Mouse (Mus musculus) heart, embryonic 10.5 days (tissue): ENCODE results near the gene Phc1. TPM values are rescaled to one million over a fixed set of nuclear protein-coding genes. Genes with fewer than 3 reads are reported as not detected.
"Not testable (repeated sequence)": the region's sequence is repeated elsewhere in the genome, so short reads cannot be mapped to it uniquely, and the experiment has no call there.

Experiments used
- DNase-seq: peaks from one replicate; pipeline ENCODE4 v3.0.0-alpha.2; 2017; ENCODE audit warnings: low spot score
- H3K27ac ChIP-seq: fragments of 300-500 bp; sonication (generic); 2 replicates; pipeline ENCODE4 v1.5.1; 2016; ENCODE audit warnings: mild to moderate bottlenecking
- H3K27me3 ChIP-seq: fragments of 300-500 bp; sonication (generic); 2 replicates; pipeline ENCODE4 v1.6.1; 2016; ENCODE audit warnings: mild to moderate bottlenecking; ENCODE audit not compliant: poor library complexity, insufficient read depth, severe bottlenecking
- H3K36me3 ChIP-seq: fragments of 300-500 bp; sonication (generic); 2 replicates; pipeline ENCODE4 v1.6.1; 2016; ENCODE audit warnings: mild to moderate bottlenecking, moderate library complexity
- H3K4me1 ChIP-seq: fragments of 300-500 bp; sonication (generic); 2 replicates; pipeline ENCODE4 v1.6.1; 2016; ENCODE audit warnings: mild to moderate bottlenecking
- H3K4me3 ChIP-seq: fragments of 300-500 bp; sonication (generic); 2 replicates; pipeline ENCODE4 v1.5.1; 2016; ENCODE audit warnings: mild to moderate bottlenecking, moderate library complexity
- H3K9me3 ChIP-seq: fragments of 300-500 bp; sonication (generic); 2 replicates; pipeline ENCODE4 v1.6.1; 2016; ENCODE audit warnings: mild to moderate bottlenecking, moderate library complexity
- WGBS: fragments of 180-500 bp; shearing (Covaris S2); methylation state at CpG from one replicate; pipeline ENCODE4 v1.1.7; 2016; 5-methylcytosine and 5-hydroxymethylcytosine counted together
- polyA plus RNA-seq: library from polyadenylated mRNA; unstranded; fragments of >200 nt; fragmentation: Nextera tagmentation; extraction: Ambion mirVana; gene quantifications from 2 replicates; pipeline ENCODE4 v1.2.1, GENCODE M21; 2016

Phc1 gene
- polyA plus RNA-seq, result 15.9 and 21.8 TPM in 2 replicates

GRCm38 (mm10) chr6:122340349-122341000 lies at the start of gene Phc1:
Gene Phc1 (minus strand): TSS chr6:122340561.
- no peaks in the 10 kb centered on the region for H3K9me3 ChIP-seq
- no peak for DNase-seq
- H3K27ac ChIP-seq, result peak within 1 kb of the TSS; percentile 96
- 2% methylated on average over 17 of the region's 17 CpGs for WGBS
- no peaks in the 10 kb centered on the region for H3K27me3 ChIP-seq
- H3K4me1 ChIP-seq, result peaks cover 30% of the 10 kb centered on the region
- peak within 1 kb of the TSS; percentile 85 for H3K4me3 ChIP-seq
- peaks cover 4% of the 10 kb centered on the region; the same call in 1 of the 2 replicates for H3K36me3 ChIP-seq

- DNase-seq, H3K36me3 ChIP-seq, H3K4me3 ChIP-seq, H3K27ac ChIP-seq, H3K27me3 ChIP-seq, H3K9me3 ChIP-seq: not testable (repeated sequence)
- WGBS, result 81% methylated on average over 3 of the region's 3 CpGs
- H3K4me1 ChIP-seq, result peaks cover 38% of the 10 kb centered on the region
These were observed 49.6 kb upstream of the Phc1 start for GRCm38 (mm10) chr6:122389986-122390385.

GRCm38 (mm10) chr6:122387177-122388028 lies 47.0 kb upstream of the Phc1 start:
- not testable (repeated sequence) for H3K4me3 ChIP-seq, H3K27ac ChIP-seq, H3K36me3 ChIP-seq, H3K9me3 ChIP-seq, H3K27me3 ChIP-seq
- peak; percentile 61 for DNase-seq
- WGBS, result 78% methylated on average over 12 of the region's 12 CpGs
- peaks cover 16% of the 10 kb centered on the region for H3K4me1 ChIP-seq

GRCm38 (mm10) chr6:122385724-122386123 lies 45.4 kb upstream of the Phc1 start:
- 67% methylated on average over 5 of the region's 5 CpGs for WGBS
- Histone ChIP-seq H3K4me3 (no peak overlapping the region), H3K27ac (no peak overlapping the region), H3K36me3 (no peaks in the 10 kb centered on the region), H3K27me3 (peaks cover 10% of the 10 kb centered on the region; the same call in 1 of the 2 replicates), H3K9me3 (no peaks in the 10 kb centered on the region), H3K4me1 (peaks cover 3% of the 10 kb centered on the region)
- DNase-seq, result no peak

GRCm38 (mm10) chr6:122384886-122385285 lies 44.5 kb upstream of the Phc1 start:
- H3K4me1 ChIP-seq, result no peaks in the 10 kb centered on the region
- H3K4me3 ChIP-seq, result no peak overlapping the region
- WGBS, result 75% methylated on average over 13 of the region's 13 CpGs
- no peak for DNase-seq
- H3K9me3 ChIP-seq, result no peaks in the 10 kb centered on the region
- no peaks in the 10 kb centered on the region for H3K36me3 ChIP-seq
- H3K27ac ChIP-seq, result no peak overlapping the region
- H3K27me3 ChIP-seq, result peaks cover 10% of the 10 kb centered on the region; the same call in 1 of the 2 replicates

GRCm38 (mm10) chr6:122383211-122383610 lies 42.9 kb upstream of the Phc1 start:
- 69% methylated on average over 5 of the region's 5 CpGs for WGBS
- Histone ChIP-seq H3K27me3 (peaks cover 10% of the 10 kb centered on the region; the same call in 1 of the 2 replicates), H3K9me3 (no peaks in the 10 kb centered on the region), H3K4me1 (no peaks in the 10 kb centered on the region), H3K27ac (no peak overlapping the region), H3K4me3 (no peak overlapping the region), H3K36me3 (no peaks in the 10 kb centered on the region)
- no peak for DNase-seq

- 81% methylated on average over 8 of the region's 8 CpGs for WGBS
- H3K27me3 ChIP-seq, result peaks cover 10% of the 10 kb centered on the region; the same call in 1 of the 2 replicates
- DNase-seq, result no peak
These were observed 41.7 kb upstream of the Phc1 start for GRCm38 (mm10) chr6:122382046-122382445.

GRCm38 (mm10) chr6:122368245-122368644 lies 27.9 kb upstream of the Phc1 start:
- WGBS, result 69% methylated on average over 3 of the region's 3 CpGs
- Histone ChIP-seq H3K27me3 (no peaks in the 10 kb centered on the region), H3K36me3 (no peaks in the 10 kb centered on the region), H3K9me3 (no peaks in the 10 kb centered on the region), H3K27ac (no peak overlapping the region), H3K4me3 (no peak overlapping the region), H3K4me1 (0 out of 2 replicates have a peak, but pooled peaks cover 3% of the 10 kb centered on the region)
- DNase-seq, result no peak

More at GRCm38 (mm10) chr6:122382046-122382445, 41.7 kb upstream of the Phc1 start:
- Histone ChIP-seq H3K4me3 (no peak overlapping the region), H3K4me1 (no peaks in the 10 kb centered on the region), H3K27ac (no peak overlapping the region), H3K9me3 (no peaks in the 10 kb centered on the region), H3K36me3 (no peaks in the 10 kb centered on the region)

- Histone ChIP-seq H3K4me1 (0 out of 2 replicates have a peak, but pooled peaks cover 3% of the 10 kb centered on the region), H3K27me3 (no peaks in the 10 kb centered on the region), H3K27ac (no peak overlapping the region), H3K9me3 (no peaks in the 10 kb centered on the region), H3K4me3 (no peak overlapping the region), H3K36me3 (no peaks in the 10 kb centered on the region)
- WGBS, result 38% methylated on average over 3 of the region's 3 CpGs
- no peak for DNase-seq
These were observed 26.6 kb upstream of the Phc1 start for GRCm38 (mm10) chr6:122366976-122367375.

GRCm38 (mm10) chr6:122366287-122366686 lies 25.9 kb upstream of the Phc1 start:
- H3K4me3 ChIP-seq, result no peak overlapping the region
- H3K27ac ChIP-seq, result no peak overlapping the region
- H3K36me3 ChIP-seq, result no peaks in the 10 kb centered on the region
- no peaks in the 10 kb centered on the region for H3K9me3 ChIP-seq
- whole genome bisulfite sequencing, result 33% methylated on average over 2 of the region's 2 CpGs
- DNase-seq, result no peak
- no peaks in the 10 kb centered on the region for H3K27me3 ChIP-seq
- 0 out of 2 replicates have a peak, but pooled peaks cover 3% of the 10 kb centered on the region for H3K4me1 ChIP-seq

- no peak for DNase-seq
- no peak overlapping the region for H3K27ac ChIP-seq
- H3K27me3 ChIP-seq, result no peaks in the 10 kb centered on the region
- H3K36me3 ChIP-seq, result no peaks in the 10 kb centered on the region
- H3K9me3 ChIP-seq, result no peaks in the 10 kb centered on the region
- 0 out of 2 replicates have a peak, but pooled peaks cover 3% of the 10 kb centered on the region for H3K4me1 ChIP-seq
- 46% methylated on average over 3 of the region's 3 CpGs for WGBS
- H3K4me3 ChIP-seq, result no peak overlapping the region
These were observed 25.3 kb upstream of the Phc1 start for GRCm38 (mm10) chr6:122365706-122366105.

- no peaks in the 10 kb centered on the region for H3K9me3 ChIP-seq
- no peaks in the 10 kb centered on the region for H3K4me1 ChIP-seq
- WGBS, result 83% methylated on average over 1 of the region's 1 CpGs
- H3K27me3 ChIP-seq, result no peaks in the 10 kb centered on the region
- no peak overlapping the region for H3K4me3 ChIP-seq
- H3K27ac ChIP-seq, result no peak overlapping the region
- DNase-seq, result no peak
- no peaks in the 10 kb centered on the region for H3K36me3 ChIP-seq
These were observed 16.7 kb upstream of the Phc1 start for GRCm38 (mm10) chr6:122357089-122357488.

GRCm38 (mm10) chr6:122355909-122356308 lies 15.5 kb upstream of the Phc1 start:
- Histone ChIP-seq H3K27me3 (no peaks in the 10 kb centered on the region), H3K27ac (no peak overlapping the region), H3K4me3 (no peak overlapping the region), H3K9me3 (no peaks in the 10 kb centered on the region), H3K36me3 (no peaks in the 10 kb centered on the region), H3K4me1 (no peaks in the 10 kb centered on the region)
- WGBS, result 50% methylated on average over 9 of the region's 9 CpGs
- DNase-seq, result no peak
